Mouse (Mus musculus): ENCODE measurements around the gene Efcc1.

The Efcc1 gene

DNA sequence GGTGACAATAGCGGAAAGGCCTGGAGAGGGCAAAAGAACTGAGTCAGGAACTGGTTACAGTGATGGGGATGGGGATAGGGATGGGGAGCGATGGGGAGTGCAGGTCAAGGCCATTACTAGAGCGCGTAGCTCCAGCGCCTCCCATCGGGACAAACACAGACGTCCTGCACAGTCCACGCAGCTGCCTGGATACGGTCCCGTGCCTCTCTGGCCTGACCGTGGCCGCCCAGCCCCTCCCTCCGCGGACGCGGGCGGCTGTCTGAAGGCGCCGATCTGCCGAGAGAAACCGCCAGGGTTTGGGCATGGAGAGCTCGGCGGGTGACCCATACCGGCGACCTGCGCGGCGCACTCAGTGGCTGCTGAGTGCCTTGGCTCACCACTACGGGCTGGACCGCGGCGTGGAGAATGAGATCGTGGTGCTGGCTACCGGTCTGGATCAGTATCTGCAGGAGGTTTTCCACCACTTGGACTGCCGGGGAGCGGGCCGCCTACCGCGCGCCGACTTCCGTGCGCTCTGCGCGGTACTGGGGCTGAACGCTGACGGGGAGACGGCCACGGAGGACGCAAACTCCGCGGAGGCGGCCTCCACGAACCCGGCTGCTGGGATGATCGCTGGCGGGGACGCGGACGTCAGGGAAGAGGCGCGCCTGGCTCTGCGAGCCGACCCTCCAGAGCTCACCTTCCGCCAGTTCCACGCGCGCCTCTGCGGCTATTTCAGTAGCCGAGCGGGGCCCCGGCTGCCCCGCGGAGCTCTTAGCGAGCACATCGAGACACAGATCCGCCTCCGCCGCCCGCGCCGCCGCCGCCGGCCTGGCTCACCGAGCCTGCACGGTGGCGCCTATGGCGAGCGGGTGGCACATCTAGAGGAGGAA is at the start of gene Efcc1:
Efcc1 (plus strand) TSS at position 279 of the 872 bp plus-strand sequence.
- peak; percentile 70 for DNase-seq (ENCODE audit: low spot score)

DNA sequence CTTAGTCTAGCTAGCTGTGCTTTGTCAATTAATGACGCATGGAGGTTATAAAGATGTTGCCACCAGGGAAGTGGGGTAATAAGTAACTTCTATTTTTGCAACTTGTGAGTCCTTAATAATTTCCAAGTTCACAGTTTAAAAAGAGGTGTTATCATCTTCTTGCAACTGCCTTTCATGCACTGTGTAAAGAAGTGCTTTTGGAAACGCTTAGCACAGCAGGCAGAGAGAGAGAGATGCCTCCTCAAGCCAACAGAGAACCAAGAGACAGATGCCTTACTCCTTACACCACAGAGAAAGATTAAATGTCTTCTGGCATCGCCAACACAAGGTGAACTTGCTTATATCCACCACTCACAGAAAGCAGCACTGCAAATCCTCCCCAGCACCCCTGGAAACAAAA is 34.7 kb upstream of the Efcc1 start:
- no peak for DNase-seq (ENCODE audit: low spot score)

- no peak for DNase-seq (ENCODE audit: low spot score)
Observed at GRCm38 (mm10) chr6:87696544-87696943, 34.1 kb upstream of the Efcc1 start.

DNA sequence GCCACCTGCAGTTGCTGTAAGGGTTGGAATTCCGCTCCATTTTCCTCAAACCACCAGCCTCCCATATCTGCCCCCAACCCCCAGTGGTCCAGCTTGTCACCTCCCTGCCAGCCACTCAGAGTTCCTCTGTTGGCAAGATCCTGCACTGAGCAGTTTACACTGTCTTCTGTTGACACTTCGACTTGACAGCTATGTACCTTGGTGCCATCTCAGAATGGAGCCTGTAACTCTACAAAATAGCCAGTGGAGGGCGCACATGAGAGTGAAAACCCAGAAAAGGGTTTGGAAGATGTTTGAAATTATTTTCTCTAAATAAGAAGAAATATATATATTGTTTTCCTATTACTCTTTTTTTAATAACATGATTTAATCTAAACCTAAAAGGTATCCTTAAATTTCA is 24.4 kb upstream of the Efcc1 start:
- DNase-seq (ENCODE audit: low spot score), result no peak

GRCm38 (mm10) chr6:87712311-87712710 is 18.4 kb upstream of the Efcc1 start:
- DNase-seq (ENCODE audit: low spot score), result no peak

DNA sequence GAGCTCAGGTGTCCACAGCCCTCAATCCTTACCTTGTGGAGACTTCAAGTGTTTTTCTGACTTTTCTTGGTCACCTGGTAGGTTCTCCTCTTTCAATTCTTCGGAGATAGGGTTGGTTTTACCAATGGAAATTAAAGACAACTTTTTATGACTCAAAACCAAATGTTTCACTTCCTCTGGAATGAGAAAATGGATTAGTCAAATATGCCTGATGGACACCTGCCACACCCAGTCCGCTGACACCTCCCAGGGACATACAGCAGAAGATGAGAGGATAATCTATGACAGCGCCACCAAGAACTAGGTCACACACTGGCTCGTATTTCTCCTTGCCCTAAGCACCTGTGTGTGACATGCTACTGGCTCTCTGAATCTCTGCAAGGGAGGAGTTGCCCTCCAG is 16.6 kb upstream of the Efcc1 start:
- DNase-seq (ENCODE audit: low spot score), result no peak

- no peak for DNase-seq (ENCODE audit: low spot score)
Observed at GRCm38 (mm10) chr6:87722631-87723030, 8.0 kb upstream of the Efcc1 start.

- no peak for DNase-seq (ENCODE audit: low spot score)
Observed at GRCm38 (mm10) chr6:87725267-87725912, 5.3 kb upstream of the Efcc1 start.

GRCm38 (mm10) chr6:87728102-87728501 is 2.6 kb upstream of the Efcc1 start:
- no peak for DNase-seq (ENCODE audit: low spot score)

DNA sequence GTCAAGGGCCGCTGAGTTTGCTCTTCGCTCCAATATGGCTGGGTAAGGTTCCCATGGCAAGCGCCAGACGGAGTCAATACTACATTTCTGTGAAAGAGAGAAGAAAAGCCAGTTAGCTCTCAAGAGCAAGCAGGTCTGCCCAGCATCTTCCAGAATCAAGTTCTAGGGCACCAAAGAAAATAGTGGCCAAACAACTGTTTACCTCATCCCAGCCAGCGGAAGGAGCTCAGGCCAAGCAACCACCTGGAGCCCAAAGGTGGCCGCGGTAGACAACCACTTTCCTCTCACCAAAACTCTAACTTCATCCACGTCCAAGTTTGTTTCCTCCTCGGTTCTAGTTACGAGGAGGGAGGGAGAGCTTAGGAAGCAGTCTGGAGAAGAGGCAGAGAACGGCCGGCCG is 528 bp upstream of the Efcc1 start:
- no peak for DNase-seq (ENCODE audit: low spot score)

GRCm38 (mm10) chr6:87731463-87732095 is 910 bp downstream of the Efcc1 start:
- DNase-seq (ENCODE audit: low spot score), result no peak

- no peak for DNase-seq (ENCODE audit: low spot score)
Observed at GRCm38 (mm10) chr6:87732151-87733011, 1.7 kb downstream of the Efcc1 start.

GRCm38 (mm10) chr6:87733131-87733930 is 2.7 kb downstream of the Efcc1 start:
- peak; percentile 21 for DNase-seq (ENCODE audit: low spot score)

- no peak for DNase-seq (ENCODE audit: low spot score)
Observed at GRCm38 (mm10) chr6:87734136-87734535, 3.5 kb downstream of the Efcc1 start.

DNA sequence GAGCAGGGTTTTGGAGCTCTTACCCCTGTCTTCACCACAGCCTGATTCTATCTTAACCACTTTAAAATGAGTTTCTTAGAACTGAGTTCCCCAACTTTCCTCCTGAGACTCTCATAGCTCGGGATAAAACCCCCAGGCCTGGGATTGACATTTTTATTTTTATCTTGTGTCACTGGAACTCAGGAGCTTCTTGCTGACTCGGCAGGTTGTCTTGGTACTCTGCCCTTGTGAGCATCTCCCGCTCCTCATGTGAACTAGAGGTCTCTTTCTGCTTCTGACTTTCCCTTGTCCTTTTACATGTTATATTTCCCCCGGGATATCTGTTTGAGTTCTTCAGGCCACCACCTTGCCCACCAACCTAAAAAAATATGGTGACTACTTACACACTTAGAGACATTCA is 6.3 kb downstream of the Efcc1 start:
- no peak for DNase-seq (ENCODE audit: low spot score)

- DNase-seq (ENCODE audit: low spot score), result no peak
Observed at GRCm38 (mm10) chr6:87737921-87738626, 7.4 kb downstream of the Efcc1 start.

DNA sequence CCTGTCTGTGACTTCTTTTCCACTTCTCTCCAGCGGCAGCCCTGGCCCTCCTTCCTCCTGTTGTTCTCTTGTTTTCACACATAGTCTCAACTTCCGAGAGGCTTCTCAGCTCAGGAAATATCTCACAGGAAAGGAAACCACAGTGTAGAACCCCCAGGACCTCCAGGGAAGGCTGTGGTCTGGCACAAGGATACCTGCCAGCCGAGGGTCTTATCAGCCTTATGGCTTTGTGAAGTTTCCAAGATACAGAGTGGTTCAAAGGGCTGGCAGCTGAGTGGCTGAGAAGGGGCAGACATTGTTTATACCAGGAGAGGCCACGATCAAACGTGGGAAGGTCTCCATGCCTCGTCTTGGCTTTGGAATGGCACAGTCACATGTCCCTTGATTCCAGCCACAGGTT is 9.2 kb downstream of the Efcc1 start:
- DNase-seq (ENCODE audit: low spot score), result no peak

DNA sequence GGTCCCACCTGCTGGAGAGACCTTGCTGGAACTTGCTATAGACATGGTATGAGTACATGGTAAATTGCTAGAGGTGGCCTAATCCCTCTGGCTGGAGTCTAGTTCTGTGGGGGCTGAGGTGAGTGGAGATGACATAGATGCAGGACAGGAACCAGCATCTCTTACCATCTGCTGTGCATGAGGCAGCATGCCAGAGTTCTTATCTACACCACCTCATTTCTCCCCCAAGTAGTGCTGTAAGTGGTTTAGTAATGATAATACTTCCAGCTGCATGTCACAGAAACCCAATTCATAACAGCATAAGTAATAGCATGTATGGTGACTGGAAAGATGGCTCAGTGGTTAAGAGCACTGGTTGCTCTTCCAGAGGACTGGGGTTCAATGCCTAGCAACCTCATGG is 9.8 kb downstream of the Efcc1 start:
- no peak for DNase-seq (ENCODE audit: low spot score)

DNA sequence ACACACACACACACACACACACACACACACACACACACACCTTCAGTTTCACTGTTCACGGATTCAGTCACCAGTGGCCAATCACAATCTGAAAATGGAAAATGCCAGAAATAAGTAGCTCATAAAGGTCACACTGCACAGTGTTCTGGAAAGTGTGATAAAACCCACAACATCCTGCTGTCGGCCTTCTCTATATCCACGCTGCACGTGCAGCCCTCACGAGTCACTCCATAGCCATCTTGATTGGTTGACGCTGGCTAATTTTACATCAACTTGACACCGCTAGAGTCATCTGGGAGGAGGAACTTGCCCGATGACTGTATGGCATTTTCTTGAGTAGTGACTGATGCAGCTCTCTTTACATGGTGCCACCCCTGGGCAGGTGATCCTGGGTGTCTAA is 11.3 kb downstream of the Efcc1 start:
- DNase-seq (ENCODE audit: low spot score), result no peak

- no peak for DNase-seq (ENCODE audit: low spot score)
Observed at GRCm38 (mm10) chr6:87742804-87743203, 12.1 kb downstream of the Efcc1 start.

GRCm38 (mm10) chr6:87743281-87743680 is 12.6 kb downstream of the Efcc1 start:
- no peak for DNase-seq (ENCODE audit: low spot score)
